Mouse (Mus musculus): Measurements from ENCODE around the gene Lmntd2.

GRCm38 (mm10) chr7:141206182-141206937 lies 7.5 kb downstream of the Lmntd2 start:
- no peak for TF ChIP-seq CTCF (IDR thresholded peaks at IDR 0.05; ENCODE audit: borderline replicate concordance, insufficient read depth, low read depth, low read length)
- no peak for TF ChIP-seq POLR2A (IDR thresholded peaks at IDR 0.05; ENCODE audit: borderline replicate concordance, insufficient read depth, low read length)

All from cerebellum, adult 2 months (tissue).